In genomic region chr10:51677548-51678250, GRCm38 (mm10) we compare ENCODE assay signal across 8 mouse cellular contexts. TPM values are rescaled to one million over a fixed set of nuclear protein-coding genes. Genes with fewer than 3 reads are reported as not detected.
DNase-seq lines count a peak whose midpoint lies in the region; ATAC-seq lines count a peak whose summit lies in the region.

TSS of gene Rfx6 (plus strand) at chr10:51677756.

- H3K27ac ChIP-seq in kidney, embryonic 14.5 days (ENCODE audit: low read depth, low read length) = no peak within 1 kb of the TSS
- no peak within 1 kb of the TSS for H3K27ac ChIP-seq in hindbrain, embryonic 14.5 days
- H3K27ac ChIP-seq in liver, embryonic 15.5 days (replicated peaks) = no peak within 1 kb of the TSS

- DNase-seq in kidney, adult 9 months = no peak
- DNase-seq in embryo, embryonic 10 days (ENCODE audit: low spot score) = peak; percentile 40
- peak; percentile 24 for DNase-seq in hindbrain, embryonic 14.5 days (ENCODE audit: low spot score)
- DNase-seq in right cerebral cortex, adult 18-20 months = peak; percentile 12
- no peak for DNase-seq in natural killer cell, adult 2 months (ENCODE audit: low spot score in 2 of 2)
- no peak for DNase-seq in gastrocnemius, adult 18-20 months (ENCODE audit: low spot score)

- WGBS in kidney, embryonic 14.5 days = under 1% methylated on average over 38 of the region's 38 CpGs
- WGBS in hindbrain, embryonic 14.5 days = under 1% methylated on average over 38 of the region's 38 CpGs
- WGBS in liver, embryonic 15.5 days (ENCODE audit: insufficient replicate concordance) = 2% methylated on average over 38 of the region's 38 CpGs

- peak within 1 kb of the TSS; percentile 34 for H3K9ac ChIP-seq in kidney, embryonic 14.5 days (ENCODE audit: low read depth, low read length)
- H3K9ac ChIP-seq in hindbrain, embryonic 14.5 days = peak within 1 kb of the TSS; percentile 17; the same call in 1 of the 2 replicates
- no peak within 1 kb of the TSS for H3K9ac ChIP-seq in liver, embryonic 15.5 days

- no peaks in the 10 kb centered on the region for H3K36me3 ChIP-seq in kidney, embryonic 14.5 days (ENCODE audit: control insufficient read depth, insufficient read depth, low read length)
- H3K36me3 ChIP-seq in hindbrain, embryonic 14.5 days (replicated peaks; ENCODE audit: control insufficient read depth, insufficient read depth) = no peaks in the 10 kb centered on the region
- H3K36me3 ChIP-seq in liver, embryonic 15.5 days (replicated peaks) = no peaks in the 10 kb centered on the region

- no peaks in the 10 kb centered on the region for H3K9me3 ChIP-seq in kidney, embryonic 14.5 days (ENCODE audit: control insufficient read depth, low read length)
- H3K9me3 ChIP-seq in hindbrain, embryonic 14.5 days (ENCODE audit: control insufficient read depth, low read length) = no peaks in the 10 kb centered on the region
- H3K9me3 ChIP-seq in liver, embryonic 15.5 days (replicated peaks) = no peaks in the 10 kb centered on the region

- ATAC-seq in kidney, embryonic 14.5 days (ENCODE audit: low FRiP score, low TSS enrichment) = peak; percentile 81
- ATAC-seq in hindbrain, embryonic 14.5 days (ENCODE audit: low FRiP score) = peak; percentile 83
- ATAC-seq in liver, embryonic 15.5 days (ENCODE audit: insufficient read depth) = no peak

- peak within 1 kb of the TSS; percentile 74 for H3K4me2 ChIP-seq in kidney, embryonic 14.5 days (replicated peaks; ENCODE audit: low read depth, low read length)
- H3K4me2 ChIP-seq in hindbrain, embryonic 14.5 days (replicated peaks) = peak within 1 kb of the TSS; percentile 64
- H3K4me2 ChIP-seq in liver, embryonic 15.5 days = peak within 1 kb of the TSS; percentile 55

- H3K27me3 ChIP-seq in kidney, embryonic 14.5 days (ENCODE audit: control insufficient read depth, insufficient read depth, low read length) = peaks cover 26% of the 10 kb centered on the region
- H3K27me3 ChIP-seq in hindbrain, embryonic 14.5 days (ENCODE audit: control insufficient read depth, insufficient read depth, low read length) = peaks cover 31% of the 10 kb centered on the region
- peaks cover 25% of the 10 kb centered on the region for H3K27me3 ChIP-seq in liver, embryonic 15.5 days

- H3K4me3 ChIP-seq in kidney, embryonic 14.5 days (ENCODE audit: low read length) = peak within 1 kb of the TSS; percentile 37
- H3K4me3 ChIP-seq in hindbrain, embryonic 14.5 days (replicated peaks; ENCODE audit: low read length) = peak within 1 kb of the TSS; percentile 34
- H3K4me3 ChIP-seq in liver, embryonic 15.5 days (replicated peaks) = peak within 1 kb of the TSS; percentile 38

- 0 out of 2 replicates have a peak, but pooled peaks cover 6% of the 10 kb centered on the region for H3K4me1 ChIP-seq in kidney, embryonic 14.5 days (ENCODE audit: control insufficient read depth, insufficient read depth, low read length)
- no peaks in the 10 kb centered on the region for H3K4me1 ChIP-seq in hindbrain, embryonic 14.5 days (replicated peaks; ENCODE audit: control insufficient read depth, insufficient read depth, low read length)
- H3K4me1 ChIP-seq in liver, embryonic 15.5 days (replicated peaks) = no peaks in the 10 kb centered on the region

RNA-seq across cellular contexts. Expression of gene Rfx6, which starts in this region (rescaled TPM):
- polyA plus RNA-seq in kidney, embryonic 14.5 days (2014; fragmentation: Nextera tagmentation; extraction: Ambion mirVana) = not detected in 2 replicates
- not detected in 2 replicates for polyA plus RNA-seq in hindbrain, embryonic 14.5 days (2014; fragmentation: Nextera tagmentation; extraction: Ambion mirVana)
- not detected in 2 replicates for polyA plus RNA-seq in liver, embryonic 15.5 days (2015; fragmentation: Nextera tagmentation; extraction: Ambion mirVana)
- not detected for total RNA-seq in gastrocnemius, adult 18-20 months (2021)

Comparison
In these comparisons a context has a peak if more than half of its experiments do, and no peak if none do; other contexts are left out.
1. Peak in ATAC-seq, H3K4me3 ChIP-seq, H3K9ac ChIP-seq and H3K4me2 ChIP-seq in kidney, embryonic 14.5 days; RNA of the gene not detected or under 1 TPM.
2. Peak in DNase-seq, ATAC-seq, H3K4me3 ChIP-seq, H3K9ac ChIP-seq and H3K4me2 ChIP-seq in hindbrain, embryonic 14.5 days; RNA of the gene not detected or under 1 TPM.
3. DNase-seq: peak in embryo, embryonic 10 days (single experiment) and right cerebral cortex, adult 18-20 months (single experiment); none in kidney, adult 9 months (single experiment), natural killer cell, adult 2 months (0 of 2) and gastrocnemius, adult 18-20 months (single experiment).
4. Peak in every context shown above with its lines, with median percentiles within 50 percentile points of each other: H3K4me2 ChIP-seq and H3K4me3 ChIP-seq.